Mouse (Mus musculus): ENCODE data around the gene Pptc7. TPM values are rescaled to one million over a fixed set of nuclear protein-coding genes. Genes with fewer than 3 reads are reported as not detected.

Pptc7 gene
- polyA plus RNA-seq, 1 experiment from 2014 or later, result 7.1 TPM

DNA sequence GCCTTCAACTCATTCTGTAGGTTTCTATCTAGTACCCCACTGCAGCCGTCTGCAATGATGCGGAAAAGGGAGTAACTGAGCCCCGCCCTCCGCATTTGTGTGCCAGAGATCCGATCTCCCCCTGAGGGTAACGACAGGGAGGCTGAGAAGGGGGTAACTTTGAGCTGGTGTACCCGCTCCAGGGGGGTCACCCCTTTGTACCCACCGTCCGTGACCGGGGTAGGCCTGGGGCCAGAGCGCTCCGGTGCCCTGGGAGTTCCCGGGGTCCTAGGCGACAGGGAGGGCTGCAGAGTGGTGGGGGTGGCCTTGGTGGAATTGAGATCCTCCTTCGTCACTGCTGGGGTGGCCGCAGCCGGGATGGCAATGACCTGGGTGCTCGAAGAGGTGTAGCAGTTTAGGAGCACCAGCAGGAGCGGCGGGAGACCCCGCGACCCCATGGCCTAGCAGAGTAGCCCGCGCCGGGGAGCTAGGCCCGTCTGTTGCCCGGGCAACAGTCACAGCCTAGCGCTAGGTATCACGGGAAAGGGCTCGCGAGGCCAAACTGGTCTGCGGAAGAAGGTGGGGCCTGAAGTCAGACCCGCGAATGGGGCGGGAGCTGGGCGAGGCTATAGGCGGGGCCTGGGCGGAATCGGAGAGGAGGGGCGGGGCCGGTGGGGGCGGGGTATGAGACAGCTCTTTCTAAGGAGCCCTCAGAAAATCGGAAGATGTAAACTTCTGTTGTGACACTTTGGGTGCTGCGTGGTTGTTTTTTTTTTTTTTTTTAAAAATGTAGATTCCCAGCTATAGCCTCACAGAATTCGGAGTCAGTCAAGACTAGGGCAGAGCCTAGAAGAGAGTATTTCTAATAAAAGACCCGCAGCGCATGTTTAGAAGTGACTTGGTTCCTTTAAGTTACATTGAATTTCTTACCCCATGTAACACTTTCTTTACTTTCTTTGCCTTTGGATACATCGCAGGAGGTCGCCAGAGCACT, 19.9 kb upstream of the Pptc7 start, which contains the start of gene Tctn1:
Tctn1 (minus strand) TSS at position 528 of the 973 bp plus-strand sequence.
- WGBS, result 1% methylated on average over 49 of the region's 49 CpGs
- H3K27me3 ChIP-seq (ENCODE audit: control insufficient read depth, insufficient read depth, low read depth, low read length), result no peaks in the 10 kb centered on the region
- H3K9me3 ChIP-seq (replicated peaks; ENCODE audit: control insufficient read depth, low read length, poor library complexity, severe bottlenecking), result no peaks in the 10 kb centered on the region
- peak within 1 kb of the TSS; percentile 80 for H3K4me3 ChIP-seq (ENCODE audit: low read depth, low read length)
- peak within 1 kb of the TSS; percentile 89 for H3K9ac ChIP-seq (ENCODE audit: low read depth, low read length)
- H3K4me2 ChIP-seq (ENCODE audit: low read length), result peak within 1 kb of the TSS; percentile 89
- peak within 1 kb of the TSS; percentile 84 for H3K27ac ChIP-seq (ENCODE audit: low read length)
- H3K4me1 ChIP-seq (ENCODE audit: control insufficient read depth, insufficient read depth, low read length), result peaks cover 16% of the 10 kb centered on the region
- peak; percentile 98 for ATAC-seq
- H3K36me3 ChIP-seq (ENCODE audit: control insufficient read depth, insufficient read depth, low read length), result no peaks in the 10 kb centered on the region

DNA sequence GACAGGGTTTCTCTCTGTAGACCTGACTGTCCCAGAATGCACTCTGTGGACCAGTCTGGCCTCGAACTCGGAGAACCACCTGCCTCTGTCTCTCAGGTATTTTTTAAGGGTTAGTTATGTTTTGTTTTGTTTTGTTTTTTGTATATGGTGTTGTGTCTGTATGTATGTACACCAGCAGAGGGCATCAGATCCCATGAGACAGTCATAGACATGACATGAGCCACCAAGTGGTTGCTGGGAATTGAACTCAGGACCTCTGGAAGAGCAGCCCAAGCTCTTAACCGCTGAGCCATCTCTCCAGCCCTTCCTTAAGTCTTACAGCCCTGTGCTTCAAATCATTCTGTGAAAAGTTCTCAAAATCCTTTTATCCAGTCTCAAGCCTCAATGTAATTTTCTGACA, 19.0 kb upstream of the Pptc7 start:
- Histone ChIP-seq H3K9ac (ENCODE audit: low read depth, low read length) (no peak overlapping the region), H3K27ac (ENCODE audit: low read length) (no peak overlapping the region), H3K4me2 (ENCODE audit: low read length) (no peak overlapping the region), H3K27me3 (ENCODE audit: control insufficient read depth, insufficient read depth, low read depth, low read length) (no peaks in the 10 kb centered on the region), H3K36me3 (ENCODE audit: control insufficient read depth, insufficient read depth, low read length) (no peaks in the 10 kb centered on the region), H3K9me3 (replicated peaks; ENCODE audit: control insufficient read depth, low read length, poor library complexity, severe bottlenecking) (no peaks in the 10 kb centered on the region), H3K4me1 (ENCODE audit: control insufficient read depth, insufficient read depth, low read length) (peaks cover 16% of the 10 kb centered on the region), H3K4me3 (ENCODE audit: low read depth, low read length) (no peak overlapping the region)
- ATAC-seq, result no peak
- 78% methylated on average over 3 of the region's 3 CpGs for WGBS

DNA sequence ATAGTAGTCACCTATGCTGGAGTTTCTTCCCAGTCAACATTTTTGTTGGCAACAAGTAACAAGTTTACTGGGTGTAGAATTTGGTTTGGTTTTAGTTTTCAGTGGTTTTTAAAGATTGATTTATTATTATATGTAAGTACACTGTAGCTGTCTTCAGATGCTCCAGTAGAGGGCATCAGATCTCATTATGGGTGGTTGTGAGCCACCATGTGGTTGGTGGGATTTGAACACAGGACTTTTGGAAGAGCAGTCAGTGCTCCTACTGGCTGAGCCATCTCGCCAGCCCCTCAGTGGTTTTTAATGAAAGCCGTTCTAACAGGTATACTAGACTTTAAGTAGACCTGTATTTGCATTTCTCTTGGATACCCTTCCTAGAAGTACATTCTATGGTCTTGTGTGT, 18.2 kb upstream of the Pptc7 start:
- ATAC-seq, result no peak
- 98% methylated on average over 2 of the region's 2 CpGs for WGBS

DNA sequence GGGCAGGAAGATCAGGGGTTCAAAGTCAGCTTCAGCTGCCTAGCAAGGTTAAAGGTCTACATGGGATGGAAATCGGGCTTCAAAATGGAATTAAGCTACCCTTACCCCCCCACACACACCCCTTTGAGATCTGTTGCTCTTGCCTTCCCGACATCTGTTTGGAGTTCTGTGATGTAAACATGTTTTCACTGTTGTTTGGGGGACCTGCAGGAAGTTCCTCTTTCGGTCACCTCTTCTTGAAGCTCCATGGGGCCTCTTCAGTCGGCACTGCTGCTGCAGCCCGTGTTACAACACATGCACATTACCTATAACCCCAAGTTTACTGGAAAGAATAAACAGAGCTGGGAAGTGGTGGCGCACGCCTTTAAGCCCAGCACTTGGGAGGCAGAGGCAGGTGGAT, 17.0 kb upstream of the Pptc7 start:
- ATAC-seq, result no peak
- H3K4me1 ChIP-seq (ENCODE audit: control insufficient read depth, insufficient read depth, low read length), result peaks cover 11% of the 10 kb centered on the region
- H3K27ac ChIP-seq (ENCODE audit: low read length), result no peak overlapping the region
- H3K36me3 ChIP-seq (ENCODE audit: control insufficient read depth, insufficient read depth, low read length), result no peaks in the 10 kb centered on the region
- H3K4me2 ChIP-seq (ENCODE audit: low read length), result no peak overlapping the region
- no peak overlapping the region for H3K4me3 ChIP-seq (ENCODE audit: low read depth, low read length)
- H3K27me3 ChIP-seq (ENCODE audit: control insufficient read depth, insufficient read depth, low read depth, low read length), result no peaks in the 10 kb centered on the region
- no peaks in the 10 kb centered on the region for H3K9me3 ChIP-seq (replicated peaks; ENCODE audit: control insufficient read depth, low read length, poor library complexity, severe bottlenecking)
- 84% methylated on average over 7 of the region's 7 CpGs for WGBS
- no peak overlapping the region for H3K9ac ChIP-seq (ENCODE audit: low read depth, low read length)

More for the DNA sequence above, 18.2 kb upstream of the Pptc7 start:
- Histone ChIP-seq H3K4me1 (ENCODE audit: control insufficient read depth, insufficient read depth, low read length) (peaks cover 13% of the 10 kb centered on the region), H3K4me2 (ENCODE audit: low read length) (no peak overlapping the region), H3K9me3 (replicated peaks; ENCODE audit: control insufficient read depth, low read length, poor library complexity, severe bottlenecking) (no peaks in the 10 kb centered on the region), H3K36me3 (ENCODE audit: control insufficient read depth, insufficient read depth, low read length) (no peaks in the 10 kb centered on the region), H3K9ac (ENCODE audit: low read depth, low read length) (no peak overlapping the region), H3K27ac (ENCODE audit: low read length) (no peak overlapping the region), H3K27me3 (ENCODE audit: control insufficient read depth, insufficient read depth, low read depth, low read length) (no peaks in the 10 kb centered on the region), H3K4me3 (ENCODE audit: low read depth, low read length) (no peak overlapping the region)

DNA sequence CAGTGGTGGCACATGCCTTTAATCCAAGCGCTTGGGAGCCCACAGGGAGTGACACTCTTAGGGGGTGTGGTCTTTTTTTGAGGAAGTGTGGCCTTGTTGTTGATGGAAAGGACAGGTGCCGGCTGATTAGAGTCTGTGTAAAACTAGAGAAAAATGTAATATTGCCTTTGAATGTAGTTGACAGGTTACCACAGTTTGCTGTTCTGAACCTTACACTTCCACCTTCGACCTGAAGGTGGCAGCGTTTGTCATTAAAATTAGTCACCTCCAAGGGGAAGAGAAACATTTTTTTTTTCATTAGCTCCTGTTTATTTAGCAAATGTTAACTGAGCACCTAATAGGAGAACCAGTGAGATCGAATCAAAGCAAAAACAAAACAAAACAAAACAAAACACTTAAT, 16.3 kb upstream of the Pptc7 start:
- 25% methylated on average over 5 of the region's 5 CpGs for WGBS
- Histone ChIP-seq H3K4me1 (ENCODE audit: control insufficient read depth, insufficient read depth, low read length) (peaks cover 8% of the 10 kb centered on the region), H3K27ac (ENCODE audit: low read length) (no peak overlapping the region), H3K4me2 (ENCODE audit: low read length) (no peak overlapping the region), H3K27me3 (ENCODE audit: control insufficient read depth, insufficient read depth, low read depth, low read length) (no peaks in the 10 kb centered on the region), H3K9ac (ENCODE audit: low read depth, low read length) (no peak overlapping the region), H3K9me3 (replicated peaks; ENCODE audit: control insufficient read depth, low read length, poor library complexity, severe bottlenecking) (no peaks in the 10 kb centered on the region), H3K4me3 (ENCODE audit: low read depth, low read length) (no peak overlapping the region), H3K36me3 (ENCODE audit: control insufficient read depth, insufficient read depth, low read length) (no peaks in the 10 kb centered on the region)
- no peak for ATAC-seq

DNA sequence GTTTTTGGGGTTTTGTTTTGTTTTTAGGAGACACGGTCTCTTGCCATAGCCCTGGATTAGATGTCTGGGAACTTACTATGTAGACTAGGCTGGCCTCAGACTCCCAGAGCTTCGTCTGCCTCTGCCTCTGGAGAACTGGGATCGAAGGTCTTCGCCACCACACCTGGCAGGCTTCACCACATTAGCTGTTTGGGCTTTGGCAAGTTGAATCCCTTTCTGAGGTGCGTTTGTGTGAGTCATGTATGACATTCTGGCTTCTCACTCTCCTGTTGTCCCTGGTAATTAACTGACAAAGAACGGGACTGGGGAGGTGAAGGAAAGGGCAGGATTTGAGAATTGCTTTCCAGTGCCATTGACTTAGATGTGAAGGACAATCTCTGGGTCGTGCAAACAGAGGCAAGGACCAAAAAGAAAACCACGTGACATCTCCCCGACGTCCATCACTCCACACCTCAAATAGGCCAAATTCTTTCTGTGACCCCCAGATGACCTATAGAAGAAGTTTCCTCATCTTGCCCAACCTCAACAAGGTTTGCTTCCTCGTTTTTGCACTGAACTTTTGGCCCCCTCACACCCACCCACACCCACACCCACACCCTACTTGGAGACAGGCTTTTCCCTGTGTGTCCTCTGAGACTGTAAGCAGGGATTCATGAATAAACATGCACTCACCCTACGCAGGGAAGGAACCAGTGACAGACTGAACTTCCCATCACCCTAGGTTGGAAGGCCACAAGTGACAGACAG, 15.1 kb upstream of the Pptc7 start:
- H3K4me3 ChIP-seq (ENCODE audit: low read depth, low read length), result no peak overlapping the region
- H3K27me3 ChIP-seq (ENCODE audit: control insufficient read depth, insufficient read depth, low read depth, low read length), result no peaks in the 10 kb centered on the region
- no peak overlapping the region for H3K27ac ChIP-seq (ENCODE audit: low read length)
- H3K4me1 ChIP-seq (ENCODE audit: control insufficient read depth, insufficient read depth, low read length), result no peaks in the 10 kb centered on the region
- no peak for ATAC-seq
- no peaks in the 10 kb centered on the region for H3K36me3 ChIP-seq (ENCODE audit: control insufficient read depth, insufficient read depth, low read length)
- 73% methylated on average over 12 of the region's 12 CpGs for WGBS
- no peak overlapping the region for H3K9ac ChIP-seq (ENCODE audit: low read depth, low read length)
- H3K4me2 ChIP-seq (ENCODE audit: low read length), result no peak overlapping the region
- H3K9me3 ChIP-seq (replicated peaks; ENCODE audit: control insufficient read depth, low read length, poor library complexity, severe bottlenecking), result no peaks in the 10 kb centered on the region

DNA sequence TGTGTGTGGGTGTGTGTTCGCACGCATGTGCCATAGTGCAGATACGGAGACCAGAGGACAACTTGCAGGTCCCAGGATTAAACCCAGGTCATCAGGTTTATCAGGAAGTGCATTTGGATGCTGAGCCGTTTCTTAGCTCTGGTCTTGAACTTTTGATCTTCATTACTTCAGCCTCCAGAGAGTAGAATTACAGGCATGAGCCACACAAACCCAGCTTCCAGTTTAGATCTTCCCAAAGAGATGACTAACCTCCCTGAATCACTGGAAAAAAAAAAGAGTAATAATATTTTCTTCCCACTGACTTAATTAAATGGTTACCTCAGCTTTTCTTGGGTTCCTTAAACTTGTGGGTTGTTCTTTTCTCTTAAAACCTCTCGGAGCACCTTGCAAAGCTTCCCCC, 11.3 kb upstream of the Pptc7 start:
- Histone ChIP-seq H3K4me3 (ENCODE audit: low read depth, low read length) (no peak overlapping the region), H3K4me1 (ENCODE audit: control insufficient read depth, insufficient read depth, low read length) (peaks cover 2% of the 10 kb centered on the region; the same call in 1 of the 2 replicates), H3K9ac (ENCODE audit: low read depth, low read length) (no peak overlapping the region), H3K27me3 (ENCODE audit: control insufficient read depth, insufficient read depth, low read depth, low read length) (no peaks in the 10 kb centered on the region), H3K36me3 (ENCODE audit: control insufficient read depth, insufficient read depth, low read length) (no peaks in the 10 kb centered on the region), H3K4me2 (ENCODE audit: low read length) (no peak overlapping the region), H3K27ac (ENCODE audit: low read length) (no peak overlapping the region), H3K9me3 (replicated peaks; ENCODE audit: control insufficient read depth, low read length, poor library complexity, severe bottlenecking) (no peaks in the 10 kb centered on the region)
- 94% methylated on average over 5 of the region's 5 CpGs for WGBS
- no peak for ATAC-seq

DNA sequence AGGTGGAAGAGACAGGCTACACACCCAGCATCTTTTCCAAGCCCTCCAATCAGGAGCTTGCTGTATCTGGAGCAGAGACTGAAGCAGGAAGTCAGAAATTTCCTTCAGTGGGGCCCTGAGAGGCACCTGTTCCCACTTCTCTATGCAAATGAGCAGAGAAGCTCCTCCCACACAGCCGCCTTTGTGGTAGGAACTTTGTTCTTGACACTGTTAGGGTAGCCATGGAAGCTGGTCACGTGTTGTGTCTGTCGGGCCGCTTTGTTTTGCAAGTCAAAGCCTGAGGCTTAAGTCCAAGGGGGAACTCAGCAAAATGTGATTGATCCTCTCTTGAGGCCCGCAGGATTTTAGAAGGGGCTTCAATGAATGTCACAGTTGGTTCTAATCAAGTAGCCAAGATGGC, 9.4 kb upstream of the Pptc7 start:
- no peaks in the 10 kb centered on the region for H3K27me3 ChIP-seq (ENCODE audit: control insufficient read depth, insufficient read depth, low read depth, low read length)
- no peak overlapping the region for H3K9ac ChIP-seq (ENCODE audit: low read depth, low read length)
- no peak overlapping the region for H3K4me2 ChIP-seq (ENCODE audit: low read length)
- no peaks in the 10 kb centered on the region for H3K9me3 ChIP-seq (replicated peaks; ENCODE audit: control insufficient read depth, low read length, poor library complexity, severe bottlenecking)
- WGBS, result 7% methylated on average over 5 of the region's 5 CpGs
- no peak overlapping the region for H3K27ac ChIP-seq (ENCODE audit: low read length)
- no peak overlapping the region for H3K4me3 ChIP-seq (ENCODE audit: low read depth, low read length)
- peaks cover 2% of the 10 kb centered on the region; the same call in 1 of the 2 replicates for H3K4me1 ChIP-seq (ENCODE audit: control insufficient read depth, insufficient read depth, low read length)
- H3K36me3 ChIP-seq (ENCODE audit: control insufficient read depth, insufficient read depth, low read length), result no peaks in the 10 kb centered on the region
- ATAC-seq, result no peak

DNA sequence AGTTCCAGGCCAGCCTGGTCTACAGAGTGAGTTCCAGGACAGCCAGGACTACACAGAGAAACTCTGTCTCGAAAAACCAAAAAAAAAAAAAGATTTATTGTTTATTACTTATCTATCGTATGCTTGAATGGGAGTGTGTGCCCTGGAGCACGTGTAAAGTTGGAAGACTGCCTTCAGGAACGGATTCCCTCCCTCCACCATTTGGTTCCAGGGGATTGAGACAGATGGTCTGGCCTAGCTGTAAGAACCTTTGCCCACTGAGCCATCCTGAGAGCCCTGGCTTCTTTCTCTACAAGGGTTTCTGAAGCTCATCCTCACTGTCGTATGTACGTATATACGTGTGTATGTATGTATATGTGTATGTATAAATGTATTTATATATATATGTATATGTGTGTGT, 5.2 kb upstream of the Pptc7 start:
- H3K27me3 ChIP-seq (ENCODE audit: control insufficient read depth, insufficient read depth, low read depth, low read length), result no peaks in the 10 kb centered on the region
- H3K4me1 ChIP-seq (ENCODE audit: control insufficient read depth, insufficient read depth, low read length), result peaks cover 2% of the 10 kb centered on the region; the same call in 1 of the 2 replicates
- no peak overlapping the region for H3K4me3 ChIP-seq (ENCODE audit: low read depth, low read length)
- no peaks in the 10 kb centered on the region for H3K36me3 ChIP-seq (ENCODE audit: control insufficient read depth, insufficient read depth, low read length)
- no peaks in the 10 kb centered on the region for H3K9me3 ChIP-seq (replicated peaks; ENCODE audit: control insufficient read depth, low read length, poor library complexity, severe bottlenecking)
- no peak overlapping the region for H3K4me2 ChIP-seq (ENCODE audit: low read length)
- WGBS, result 89% methylated on average over 7 of the region's 7 CpGs
- ATAC-seq, result no peak
- H3K9ac ChIP-seq (ENCODE audit: low read depth, low read length), result no peak overlapping the region
- no peak overlapping the region for H3K27ac ChIP-seq (ENCODE audit: low read length)
